Mouse (Mus musculus) cerebellum, adult 11-12 months (tissue): Measurements from ENCODE around the gene Cbx2.

Experiments used
- DNase-seq: peaks from one replicate; pipeline ENCODE4 v3.0.0; 2022

Gene Cbx2

DNA sequence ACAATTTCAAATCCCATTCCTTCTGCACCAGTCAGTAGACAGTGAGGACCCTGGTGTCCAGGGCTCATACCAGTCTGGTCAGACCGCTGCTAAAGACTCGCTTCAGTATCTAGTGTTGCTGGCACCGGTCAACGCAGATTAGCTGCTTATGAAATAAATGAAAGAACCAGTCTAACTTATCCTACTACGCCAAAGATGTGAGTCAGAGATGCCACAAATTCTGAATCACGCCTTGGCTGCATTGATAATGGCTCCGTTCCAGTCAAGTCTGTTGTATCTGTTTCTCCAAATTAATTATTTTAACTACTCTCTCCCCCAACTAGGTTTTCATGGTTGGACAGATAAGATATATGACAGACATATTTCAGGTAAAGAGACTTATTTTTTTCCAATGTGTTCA is 1.6 kb upstream of the Cbx2 start:
- DNase-seq, result no peak

DNA sequence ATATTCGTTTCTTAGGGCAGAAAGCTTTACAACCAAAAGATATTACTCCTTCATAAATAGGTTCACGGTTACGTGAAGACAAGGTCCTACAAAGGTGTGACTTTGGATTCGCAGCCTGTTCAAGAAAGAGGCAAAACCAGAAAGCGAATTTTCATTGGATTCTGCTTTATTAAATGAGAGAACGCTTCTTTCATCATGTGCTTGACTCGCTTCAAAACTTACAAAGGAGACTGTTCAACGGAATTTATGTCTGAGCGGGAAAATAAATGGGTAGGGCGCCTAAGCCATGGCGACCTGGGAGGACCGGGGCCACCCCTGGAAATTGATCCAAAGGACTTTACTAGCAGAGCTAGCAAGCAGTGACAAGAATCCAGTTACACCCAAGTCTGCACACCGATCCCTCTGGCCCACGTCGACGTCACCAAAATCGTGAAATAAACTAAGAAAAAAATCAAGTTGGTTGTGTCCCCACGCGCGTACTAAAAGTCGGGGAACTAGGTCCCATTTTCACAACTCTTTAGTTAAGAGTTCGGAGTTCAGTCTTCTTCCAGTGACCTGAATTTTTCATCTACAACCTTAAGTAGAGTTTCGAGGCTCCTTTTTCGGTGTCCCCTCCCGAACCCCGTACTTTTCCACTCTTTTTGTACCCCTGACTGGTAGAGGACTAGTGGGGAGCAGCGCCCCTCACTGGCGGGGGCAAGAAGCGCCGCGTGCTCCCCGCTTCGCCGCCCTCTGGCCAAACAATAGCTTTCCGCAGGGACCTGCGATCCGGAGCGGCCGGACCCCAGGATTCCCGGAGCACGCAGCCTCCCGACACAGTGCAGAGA is 481 bp upstream of the Cbx2 start:
- no peak for DNase-seq

DNA sequence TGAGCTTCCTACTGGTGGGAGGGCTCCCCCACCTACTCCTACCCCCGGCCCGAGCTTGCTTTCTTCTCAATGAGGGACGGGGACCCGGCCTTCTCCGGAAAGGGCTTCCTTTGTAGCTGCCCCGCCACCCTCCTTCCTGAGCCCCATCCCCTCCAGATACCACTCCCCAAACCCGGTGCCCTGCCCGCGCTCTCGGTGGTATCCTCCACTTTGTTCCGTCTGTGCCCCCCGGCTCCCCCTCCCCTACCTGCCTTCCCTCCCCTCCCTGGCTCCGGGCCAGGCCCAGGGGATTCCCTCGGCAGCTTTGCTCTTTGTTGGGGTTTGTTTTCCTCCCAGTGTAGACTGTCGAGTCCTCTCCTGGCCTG is 836 bp downstream of the Cbx2 start:
- no peak for DNase-seq

DNA sequence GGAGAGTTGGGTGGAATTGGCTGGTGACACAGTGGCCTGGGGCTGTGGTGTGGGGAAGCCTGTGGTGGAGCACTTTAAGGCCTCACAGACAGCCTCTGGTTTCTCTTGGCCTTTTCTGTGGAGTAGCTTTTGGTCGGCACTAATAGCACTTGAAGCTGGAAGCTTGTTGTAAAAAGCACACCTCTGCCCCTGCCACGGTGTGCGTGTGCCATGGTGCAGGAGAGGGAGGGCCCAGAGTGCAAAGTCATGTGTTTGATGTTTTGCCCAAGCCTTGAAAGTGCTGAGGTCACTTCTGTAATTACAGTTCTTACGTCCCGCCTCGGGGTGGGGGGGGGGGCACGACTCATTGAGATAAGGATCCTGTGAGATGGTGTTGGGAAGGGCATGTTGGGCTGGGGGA is 1.5 kb downstream of the Cbx2 start:
- DNase-seq, result no peak

DNA sequence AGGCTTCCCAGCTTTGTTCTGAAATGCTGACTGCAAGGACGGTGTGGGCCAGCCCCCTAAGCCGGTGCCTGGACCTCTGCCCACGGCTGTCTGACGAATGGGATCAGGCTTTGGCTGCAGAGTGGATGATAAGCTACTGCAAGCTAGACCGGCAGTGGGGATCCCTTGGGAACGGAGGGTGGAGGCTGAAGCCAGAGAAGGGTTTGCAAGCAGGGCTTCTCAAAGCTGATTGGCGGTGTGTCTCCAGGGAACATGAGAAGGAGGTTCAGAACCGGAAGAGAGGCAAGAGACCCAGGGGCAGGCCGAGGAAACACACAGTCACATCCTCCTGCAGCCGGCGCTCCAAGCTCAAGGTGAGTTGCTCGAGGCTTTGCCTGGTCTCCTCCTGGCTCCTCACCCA is 3.4 kb downstream of the Cbx2 start:
- DNase-seq, result no peak

DNA sequence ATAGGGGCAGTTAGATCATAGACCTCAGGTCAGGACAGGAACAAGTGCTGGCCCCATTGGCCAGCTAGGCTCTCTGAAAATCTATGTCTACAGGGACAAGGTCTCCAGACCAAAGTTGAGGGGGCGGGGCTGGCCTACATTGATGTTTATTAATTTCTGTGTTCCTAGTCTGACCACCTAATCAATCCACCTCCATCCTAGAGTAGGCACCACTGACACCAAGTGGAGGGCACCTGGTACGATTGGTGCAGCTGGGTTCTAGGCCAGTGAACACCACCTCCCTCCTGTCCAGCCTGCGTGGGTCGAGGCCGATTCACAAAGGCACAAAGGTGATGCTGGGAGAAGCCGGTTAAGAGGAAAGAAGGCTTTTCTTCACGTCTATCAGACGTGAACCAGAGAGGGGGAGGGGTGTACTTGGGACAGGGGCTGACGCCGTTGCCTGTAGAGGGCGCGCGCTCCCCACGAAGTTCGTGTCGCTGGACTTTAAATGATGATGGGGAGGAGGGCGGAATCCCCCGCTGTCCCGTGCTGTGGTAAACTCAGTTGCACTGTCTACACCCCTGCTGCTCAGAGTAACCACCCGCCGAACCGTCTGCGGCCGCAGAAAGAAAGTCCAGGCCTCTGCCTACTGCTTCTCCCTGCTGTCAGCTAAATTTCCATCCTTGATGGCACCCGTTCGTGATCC is 11.3 kb downstream of the Cbx2 start:
- DNase-seq, result peak; percentile 64

DNA sequence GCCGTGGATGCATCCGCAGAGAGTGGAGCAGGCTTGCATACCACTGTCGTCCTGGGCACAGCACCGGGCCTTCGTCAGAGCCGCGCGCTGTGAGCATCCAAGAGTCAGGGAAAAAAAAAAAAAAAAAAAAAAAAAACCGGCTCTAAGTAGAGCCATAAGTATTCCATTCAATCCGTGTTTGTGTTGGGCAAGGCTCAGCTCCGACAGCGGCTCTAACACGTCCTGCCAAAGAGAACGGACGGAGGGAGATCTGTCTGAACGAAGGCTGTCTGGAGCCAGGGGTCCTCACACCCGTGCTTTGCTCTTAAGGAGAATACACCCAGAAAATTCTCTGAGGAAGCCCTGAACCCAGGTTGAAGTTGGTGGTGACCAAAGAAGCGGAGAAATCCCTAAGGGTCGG is 11.9 kb downstream of the Cbx2 start:
- DNase-seq, result no peak

DNA sequence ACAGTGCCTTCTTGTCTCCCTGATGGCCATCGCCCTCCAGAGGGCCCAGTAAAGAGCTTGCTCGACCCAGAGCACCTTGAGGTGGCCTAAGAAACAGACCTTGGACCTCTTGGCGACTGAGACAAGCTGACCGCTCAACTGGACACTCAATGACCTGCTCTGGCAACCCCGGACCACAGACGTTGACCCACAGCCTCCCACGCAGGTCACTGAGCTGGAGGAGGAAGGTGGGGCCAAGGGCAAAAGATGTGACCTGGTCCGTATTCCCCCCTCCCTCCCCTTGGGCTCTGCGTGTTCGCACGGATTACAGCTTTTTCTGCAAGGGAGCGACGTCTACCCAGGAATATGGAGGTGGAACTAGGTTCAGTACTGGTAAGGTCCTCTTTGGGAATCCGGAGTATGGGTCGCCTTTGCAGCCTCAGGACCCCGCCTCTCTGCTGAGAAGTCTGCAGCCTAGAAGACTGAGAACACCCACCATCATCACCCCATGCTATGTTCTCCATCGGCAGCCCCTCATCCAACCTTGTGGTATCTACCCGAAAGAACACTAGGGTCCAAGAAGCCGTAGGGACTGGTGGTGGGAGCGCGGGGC is 12.4 kb downstream of the Cbx2 start:
- DNase-seq, result no peak

DNA sequence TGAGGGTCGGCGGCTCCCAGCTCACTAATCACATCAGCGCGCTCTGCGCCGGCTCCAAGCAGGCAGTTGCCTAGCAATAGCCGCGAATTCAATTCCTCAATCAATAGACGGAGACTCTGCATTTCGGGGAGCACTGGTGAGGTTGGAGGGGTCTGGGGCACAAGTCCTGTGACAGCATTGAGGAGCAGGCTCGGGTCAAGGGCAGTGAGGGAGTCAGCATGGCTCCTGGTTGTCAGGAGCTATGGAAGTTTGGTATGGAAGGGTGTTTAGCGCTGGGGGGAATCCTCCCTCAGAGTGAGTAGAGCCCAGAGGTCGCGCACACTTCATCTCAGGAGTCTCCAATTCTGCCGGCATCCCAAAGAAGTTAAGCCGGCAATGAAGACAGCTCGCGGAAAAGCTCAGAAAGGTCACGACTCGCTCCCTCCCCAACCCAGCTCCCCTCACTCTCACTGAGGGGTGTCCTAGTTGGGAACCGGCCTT is 13.0 kb downstream of the Cbx2 start:
- no peak for DNase-seq

DNA sequence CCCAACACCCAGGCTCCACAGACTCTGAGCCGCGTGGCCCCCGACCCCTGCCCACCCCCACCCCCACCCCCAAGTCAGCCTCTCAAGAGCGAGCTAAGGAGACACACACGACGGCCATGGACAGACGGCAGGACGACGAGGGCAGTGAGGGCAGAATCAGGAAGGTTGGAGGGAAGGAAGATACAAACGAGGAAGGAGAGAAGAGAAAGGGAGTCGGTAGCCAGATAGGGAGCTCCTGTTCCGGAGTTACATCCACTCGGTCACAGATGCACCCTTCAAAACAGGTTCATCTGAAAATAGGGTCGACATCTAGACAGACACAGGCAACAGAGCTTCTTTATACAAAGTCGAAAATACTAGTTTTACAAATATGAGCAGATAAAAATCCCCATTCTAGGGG is 13.7 kb downstream of the Cbx2 start:
- DNase-seq, result no peak

DNA sequence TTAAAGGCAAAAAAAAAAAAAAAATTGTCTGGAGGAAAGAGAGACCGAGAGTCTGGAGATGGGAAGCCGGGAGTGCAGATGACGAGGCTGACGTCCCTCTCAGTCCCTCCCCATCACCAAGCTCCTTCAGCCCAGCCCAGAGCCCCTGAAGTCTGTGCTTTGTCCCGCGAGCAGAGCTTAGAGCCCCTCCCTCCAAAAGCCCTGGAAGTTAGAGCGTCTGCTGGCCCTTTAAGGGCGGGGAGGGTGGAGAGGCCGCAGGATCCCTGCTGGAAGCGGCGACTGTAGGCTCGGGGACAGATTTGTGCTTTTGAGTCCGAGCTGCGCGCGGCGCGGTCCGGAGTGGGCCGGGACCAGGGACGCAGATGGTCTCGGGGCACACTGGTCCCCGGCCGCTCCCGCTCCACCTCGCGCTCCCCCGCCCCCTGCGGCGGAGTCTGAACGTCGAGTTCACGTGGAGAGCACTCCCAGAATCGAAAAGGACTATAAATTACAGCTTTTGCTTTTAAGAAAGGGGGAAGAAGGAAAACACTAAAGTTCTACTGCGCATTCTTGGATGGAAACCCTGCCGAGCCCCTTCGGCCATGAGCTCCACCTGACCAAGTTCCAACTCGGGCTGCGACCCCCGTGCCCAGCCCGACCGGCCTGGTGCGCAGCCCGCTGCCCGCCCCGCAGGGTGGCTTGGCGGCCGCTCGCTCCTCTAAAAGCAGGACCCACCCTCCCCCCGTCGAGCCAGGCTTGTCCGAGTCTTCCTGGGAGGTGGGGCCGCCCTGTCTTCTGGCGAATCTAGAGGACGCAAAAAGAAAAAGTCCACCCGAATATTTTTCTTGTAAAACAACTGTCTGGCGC is 14.4 kb downstream of the Cbx2 start:
- DNase-seq, result no peak

DNA sequence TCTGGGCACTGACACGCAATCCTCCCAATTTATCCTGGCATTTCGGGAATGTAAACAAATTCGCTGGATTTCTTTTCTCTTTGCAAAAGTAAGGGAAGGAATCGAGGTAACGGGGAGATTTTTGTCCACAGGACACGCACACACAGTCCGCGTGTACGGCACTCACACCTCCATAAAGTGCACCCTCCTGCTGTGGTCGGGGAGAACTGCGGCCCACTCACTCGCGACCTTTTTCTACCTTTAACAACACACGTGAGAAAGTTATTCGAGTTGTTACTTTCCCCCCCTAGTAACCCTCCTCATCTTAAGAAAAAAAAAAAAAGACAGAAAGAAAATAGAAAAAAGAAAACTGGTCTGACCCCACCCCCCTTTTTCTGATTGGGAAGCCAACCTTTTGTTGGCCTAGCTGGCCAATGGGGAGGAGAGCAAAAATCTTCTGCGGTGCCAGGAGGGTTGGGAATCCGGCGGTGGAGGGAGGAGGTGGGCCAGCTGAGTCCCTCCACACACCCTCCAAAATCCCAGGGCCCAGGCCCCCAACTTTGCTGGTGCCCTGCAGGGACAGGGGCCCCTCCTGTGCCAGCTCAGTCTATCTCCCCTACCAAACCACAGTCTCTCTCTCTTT is 15.1 kb downstream of the Cbx2 start:
- no peak for DNase-seq

DNA sequence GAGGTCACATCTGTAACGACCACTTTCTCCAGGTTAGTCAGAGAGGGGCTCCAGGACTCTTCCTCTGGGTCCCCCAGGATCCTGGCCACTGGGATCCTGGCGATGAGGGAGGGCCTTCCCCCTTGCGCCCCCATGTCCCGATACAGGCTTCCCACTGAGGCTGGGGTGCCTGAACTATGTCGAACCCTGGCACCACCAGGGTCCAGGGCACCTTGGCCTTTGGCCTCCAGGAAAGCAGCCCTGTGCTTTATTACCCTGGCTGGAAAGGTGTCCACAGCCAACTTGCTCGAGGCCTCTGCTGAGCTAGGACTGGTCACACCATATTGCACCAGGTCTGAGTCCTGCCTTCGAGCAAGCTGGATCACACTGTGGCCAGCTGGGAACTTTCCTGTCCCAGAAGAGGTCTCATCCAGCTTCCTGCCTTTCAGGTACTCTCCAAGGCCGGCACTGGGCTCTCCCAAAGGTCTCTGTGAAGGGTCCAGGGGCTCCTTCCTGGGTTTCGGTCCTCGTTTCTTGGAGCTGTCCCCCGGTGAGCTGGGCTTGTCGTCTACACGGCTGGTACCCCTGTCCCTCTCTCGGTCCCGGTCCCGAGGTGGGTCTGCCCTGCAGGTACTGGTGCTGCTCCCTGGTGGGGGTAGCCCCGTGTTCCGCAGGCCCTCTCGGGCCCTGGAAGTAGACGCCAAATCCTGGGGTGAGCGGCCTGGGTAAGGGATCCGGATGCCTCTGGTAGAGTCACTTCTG is 16.2 kb downstream of the Cbx2 start:
- DNase-seq, result peak; percentile 65

DNA sequence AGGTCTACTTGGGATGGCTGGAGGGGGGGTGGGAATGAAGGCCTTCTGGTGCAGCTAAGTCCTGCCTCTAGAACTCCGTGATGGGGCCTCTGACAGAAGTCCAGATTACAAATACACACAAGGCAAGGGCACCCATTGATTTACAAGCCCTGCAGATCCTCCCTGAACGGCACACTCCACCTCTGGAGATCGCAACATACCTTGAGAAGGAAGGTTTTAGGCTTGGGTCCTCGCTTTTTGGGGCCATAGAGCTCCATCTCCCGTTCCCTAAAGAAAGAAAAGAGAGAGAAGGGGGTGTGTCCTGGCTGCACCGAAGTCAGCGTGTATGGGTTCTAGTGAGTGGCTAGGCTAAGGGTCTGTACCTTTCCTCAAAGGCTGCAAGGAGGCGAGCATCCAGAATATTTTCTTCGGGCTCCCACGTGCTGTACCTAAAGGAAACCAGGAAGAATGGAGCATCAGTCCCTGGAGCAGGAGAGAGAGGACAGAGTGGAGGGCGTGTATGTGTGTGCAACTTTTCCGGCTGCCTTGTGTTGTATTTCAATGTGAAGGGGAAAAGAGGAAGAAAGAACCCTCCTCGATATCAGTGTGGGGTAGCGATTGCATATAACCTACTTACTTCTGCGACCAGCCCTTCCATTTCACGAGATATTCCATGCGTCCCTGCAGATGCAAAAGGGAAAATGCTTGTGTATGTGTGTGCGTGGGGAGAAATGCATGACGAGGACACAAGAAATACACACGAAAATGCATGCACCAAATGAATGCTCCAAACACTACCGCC is 17.2 kb downstream of the Cbx2 start:
- no peak for DNase-seq

DNA sequence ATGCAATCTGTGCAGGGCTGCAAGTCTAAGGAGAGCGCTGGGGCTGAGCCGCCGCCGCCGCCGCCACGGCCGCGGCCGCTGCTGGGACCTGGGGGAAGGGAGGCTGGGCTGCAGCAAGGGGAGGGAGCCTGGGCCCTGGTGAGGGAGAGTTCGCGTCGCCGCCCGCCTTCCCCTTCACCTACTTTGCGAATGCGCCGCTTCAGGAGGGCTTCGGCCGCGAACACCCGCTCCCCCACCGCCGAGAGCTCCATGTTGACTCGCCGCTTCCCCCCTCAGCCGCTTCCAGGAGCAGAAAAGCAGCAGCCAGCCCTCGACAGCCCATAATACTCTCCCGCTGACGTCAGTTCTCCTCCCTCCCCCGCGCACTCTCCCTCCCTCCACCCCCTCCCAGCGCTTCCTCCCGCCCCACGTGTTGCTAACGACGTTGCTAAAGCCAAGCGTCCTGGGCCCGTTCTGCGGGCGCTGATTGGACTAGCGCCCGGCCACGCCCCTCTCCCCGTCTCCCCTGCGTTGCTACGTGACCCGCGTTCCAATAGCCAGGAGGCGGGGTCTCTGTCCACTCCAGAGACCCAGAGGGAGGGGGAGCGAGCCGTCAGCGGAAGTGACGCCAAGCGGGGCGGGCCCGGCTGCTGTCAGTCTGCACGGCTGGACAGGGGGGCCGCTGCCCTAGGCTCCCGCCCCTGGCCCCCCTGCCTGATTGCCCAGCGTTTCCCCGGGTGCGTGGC is 18.0 kb downstream of the Cbx2 start, which contains the start of gene Cbx8:
Cbx8 (minus strand) TSS at position 370 of the 725 bp plus-strand sequence.
- DNase-seq, result peak; percentile 100

DNA sequence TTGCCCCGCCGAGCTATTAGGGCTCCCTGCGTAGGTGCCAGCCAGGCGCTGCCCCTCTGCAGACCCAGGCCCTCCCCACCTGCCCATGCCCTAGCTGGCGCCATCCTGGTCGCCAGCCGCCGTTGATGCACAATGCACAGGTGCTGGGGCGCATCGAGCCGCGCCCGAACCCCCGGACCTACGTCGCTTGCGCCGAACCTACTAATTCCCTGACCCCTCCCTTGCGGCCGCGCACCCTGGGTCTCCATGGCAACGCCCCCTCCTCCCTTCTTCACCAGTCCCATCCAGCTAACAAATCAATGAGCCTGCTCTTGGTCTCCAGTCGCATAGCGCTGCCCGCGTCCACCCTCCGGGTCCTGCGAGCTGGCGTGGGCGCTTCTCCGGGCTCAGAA is 18.6 kb downstream of the Cbx2 start:
- no peak for DNase-seq

DNA sequence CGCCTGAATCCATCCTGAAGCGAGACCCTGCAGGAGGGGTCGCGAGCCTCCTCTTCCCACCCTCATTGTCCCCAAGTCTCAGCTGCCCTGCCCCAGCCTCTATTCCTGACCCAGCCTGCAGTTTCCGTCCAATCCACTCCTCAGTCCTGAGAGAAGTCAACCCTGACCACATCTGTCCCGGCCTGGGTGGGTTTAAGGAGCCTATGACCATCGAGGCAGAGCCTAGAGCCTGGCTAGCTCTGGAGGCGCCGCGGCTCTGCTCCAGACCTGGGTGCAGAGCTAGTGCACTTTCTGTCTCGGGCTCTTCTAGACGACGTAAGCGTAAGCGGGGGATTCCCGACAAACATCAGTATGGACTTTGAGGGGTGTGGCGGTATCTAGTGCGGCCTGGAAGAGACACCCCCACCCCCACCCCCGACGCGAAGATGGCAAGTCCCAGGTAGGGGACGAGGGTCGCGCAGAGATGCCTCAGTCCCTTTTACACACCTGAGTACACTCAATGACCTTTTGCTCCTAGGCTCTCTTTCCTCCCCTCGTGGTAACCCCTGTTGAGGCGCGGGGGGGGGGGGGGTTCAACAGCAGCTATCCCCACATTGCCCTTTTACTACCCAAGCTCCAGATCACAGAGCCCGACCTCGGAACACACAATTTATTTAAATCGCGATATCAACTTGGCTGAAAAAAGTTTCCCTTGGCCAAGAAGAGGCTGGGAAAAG is 19.1 kb downstream of the Cbx2 start:
- no peak for DNase-seq

DNA sequence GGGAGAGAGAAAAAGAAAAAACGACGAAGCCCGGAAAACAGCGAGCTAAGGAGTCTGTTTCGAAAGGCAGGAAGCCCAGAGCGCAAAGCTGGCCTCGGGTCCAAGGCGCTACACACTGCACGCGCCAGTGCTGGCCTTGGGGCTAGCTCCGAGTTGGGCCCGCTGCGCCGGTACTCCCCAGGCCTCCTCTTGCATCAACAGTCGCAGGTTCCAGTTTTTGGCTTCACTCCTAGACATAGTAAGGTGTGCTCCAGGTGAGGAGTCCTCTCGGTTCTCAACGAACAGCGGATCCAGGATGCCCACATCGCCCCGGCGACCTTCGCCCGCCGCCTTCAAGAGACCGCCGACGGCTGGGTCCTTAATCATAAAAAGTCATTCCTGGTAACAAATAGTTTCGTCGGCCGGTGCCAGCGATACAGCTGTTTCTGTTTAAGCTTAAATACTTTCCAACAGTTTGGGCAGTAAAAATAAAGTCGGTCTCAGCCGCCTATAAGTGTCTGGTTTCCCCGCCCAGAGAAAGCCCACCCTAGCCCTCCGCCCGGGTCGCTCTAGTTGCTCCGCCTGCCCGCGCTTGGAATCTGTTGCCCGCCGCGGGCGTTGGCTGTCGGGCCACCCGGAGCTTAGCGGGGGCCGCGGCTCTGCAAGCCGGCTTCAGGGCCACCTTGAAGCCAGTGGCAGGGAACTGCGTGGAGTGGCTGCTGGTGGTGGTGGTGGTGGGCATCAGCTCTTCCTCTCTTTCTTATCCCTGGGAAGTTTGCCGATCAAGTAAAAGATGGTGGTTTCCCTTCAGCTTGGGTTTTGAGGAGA is 19.9 kb downstream of the Cbx2 start:
- DNase-seq, result no peak

DNA sequence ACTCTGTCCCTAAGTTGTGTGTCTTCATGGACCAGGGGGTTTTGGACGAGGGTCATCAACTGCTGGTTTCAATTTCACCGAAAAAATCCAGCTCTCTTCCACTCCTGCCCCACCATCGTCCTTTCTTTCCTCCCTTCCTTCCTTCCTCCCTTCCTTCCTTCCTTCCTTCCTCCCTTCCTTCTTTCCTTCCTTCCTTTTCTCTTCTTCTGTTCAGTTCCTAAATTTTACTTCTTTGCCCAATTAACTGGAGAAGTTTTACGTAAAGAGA is 20.4 kb downstream of the Cbx2 start:
- DNase-seq, result no peak
